Comparison of ENCODE assay signal across 13 mouse cellular contexts in genomic region chr7:122346251-122347242, GRCm38 (mm10). TPM values are rescaled to one million over a fixed set of nuclear protein-coding genes. Genes with fewer than 3 reads are reported as not detected.
DNase-seq lines count a peak whose midpoint lies in the region; ATAC-seq lines count a peak whose summit lies in the region.
"Had no signal": no experiment of that assay in that cellular context is flagged by ENCODE, and none has a peak within 500 bp of the region (broad histone marks: within the 10 kb centered on the region; RNA-seq: fewer than 3 reads in every experiment).

No protein-coding gene starts in this region.

- no peaks in the 10 kb centered on the region for H3K9me3 ChIP-seq in heart, embryonic 13.5 days
- no peaks in the 10 kb centered on the region for H3K9me3 ChIP-seq in forebrain, embryonic 16.5 days (ENCODE audit: control insufficient read depth, low read length)
- H3K9me3 ChIP-seq: limb, embryonic 15.5 days; midbrain, embryonic 10.5 days had no signal

- no peak overlapping the region for H3K9ac ChIP-seq in heart, embryonic 13.5 days
- no peak overlapping the region for H3K9ac ChIP-seq in forebrain, embryonic 16.5 days (replicated peaks; ENCODE audit: low read depth, low read length)
- H3K9ac ChIP-seq: limb, embryonic 15.5 days had no signal

- DNase-seq in heart, adult 8-10 months (ENCODE audit: low spot score), result no peak
- DNase-seq in left cerebral cortex, postnatal 4 days, result peak; percentile 27
- DNase-seq in left cerebral cortex, postnatal 25 days (ENCODE audit: low spot score in 2 of 2), result no peak
- peak; percentile 69 for DNase-seq in layer of hippocampus, adult 9-11 months
- DNase-seq: adrenal gland, postnatal 25 days; heart, adult 2 months; lung, postnatal 10 days had no signal

- peaks cover 13% of the 10 kb centered on the region for H3K4me1 ChIP-seq in heart, embryonic 13.5 days
- H3K4me1 ChIP-seq in forebrain, embryonic 16.5 days (replicated peaks; ENCODE audit: control insufficient read depth, insufficient read depth, low read length), result peaks cover 5% of the 10 kb centered on the region; the same call in 1 of the 2 replicates
- H3K4me1 ChIP-seq: limb, embryonic 15.5 days had no signal

- 50% methylated on average over 14 of the region's 14 CpGs for WGBS in heart, embryonic 13.5 days
- 68% methylated on average over 14 of the region's 14 CpGs for WGBS in forebrain, embryonic 16.5 days

- H3K27me3 ChIP-seq in heart, embryonic 13.5 days (replicated peaks), result no peaks in the 10 kb centered on the region
- H3K27me3 ChIP-seq in forebrain, embryonic 16.5 days (replicated peaks; ENCODE audit: control insufficient read depth, insufficient read depth, low read length), result no peaks in the 10 kb centered on the region
- H3K27me3 ChIP-seq: limb, embryonic 15.5 days had no signal

- ATAC-seq in heart, embryonic 13.5 days (ENCODE audit: extremely low read depth, insufficient number of reproducible peaks, low FRiP score, low TSS enrichment), result no peak
- ATAC-seq in forebrain, embryonic 16.5 days, result peak; percentile 16; the same call in 1 of the 2 replicates
- no peak for ATAC-seq in megakaryocyte progenitor cell, adult 5-6 weeks (replicated peaks; ENCODE audit: poor library complexity)

- H3K27ac ChIP-seq in heart, embryonic 13.5 days (replicated peaks), result peak overlapping the region; percentile 22; the same call in 1 of the 2 replicates
- peak overlapping the region; percentile 29; the same call in 1 of the 2 replicates for H3K27ac ChIP-seq in forebrain, embryonic 16.5 days (ENCODE audit: low read length)
- H3K27ac ChIP-seq: heart, adult 2 months; limb, embryonic 15.5 days; midbrain, embryonic 10.5 days had no signal

- H3K4me3 ChIP-seq in heart, embryonic 13.5 days, result no peak overlapping the region
- H3K4me3 ChIP-seq in forebrain, embryonic 16.5 days (replicated peaks; ENCODE audit: low read length), result no peak overlapping the region
- H3K4me3 ChIP-seq: heart, adult 2 months; limb, embryonic 15.5 days; midbrain, embryonic 10.5 days; myocyte had no signal

- no peaks in the 10 kb centered on the region for H3K36me3 ChIP-seq in heart, embryonic 13.5 days
- H3K36me3 ChIP-seq in forebrain, embryonic 16.5 days (ENCODE audit: control insufficient read depth, insufficient read depth), result no peaks in the 10 kb centered on the region
- H3K36me3 ChIP-seq: limb, embryonic 15.5 days; midbrain, embryonic 10.5 days had no signal

- H3K4me2 ChIP-seq in heart, embryonic 13.5 days, result no peak overlapping the region
- H3K4me2 ChIP-seq in forebrain, embryonic 16.5 days (ENCODE audit: low read length), result no peak overlapping the region
- H3K4me2 ChIP-seq: limb, embryonic 15.5 days had no signal

- intact Hi-C loops in left cerebral cortex, postnatal 4 days (cut with DNase I), result no loop called here
- intact Hi-C loops in left cerebral cortex, postnatal 25 days (cut with DNase I), result no loop called here

RNA-seq across cellular contexts. Expression of gene Prkcb, which starts 58.0 kb away (rescaled TPM):
- 5.8 and 6.2 TPM in 2 replicates for polyA plus RNA-seq in heart, embryonic 13.5 days (2015; fragmentation: Nextera tagmentation; extraction: Ambion mirVana)
- total RNA-seq in heart, adult 8-10 months (2022), result 1 to 10 TPM; 1.6 to 4.8 (median 2.1) TPM
- 100 to 1,000 TPM; 365 to 390 TPM for total RNA-seq in left cerebral cortex, postnatal 4 days (2021)
- 1,000 to 10,000 TPM; 1,042 to 1,074 TPM for total RNA-seq in left cerebral cortex, postnatal 25 days (2021)
- 50.2 and 60.9 TPM in 2 replicates for polyA plus RNA-seq in forebrain, embryonic 16.5 days (2015; fragmentation: Nextera tagmentation; extraction: Ambion mirVana)
- 34.1 and 39.9 TPM in 2 replicates for total RNA-seq in megakaryocyte progenitor cell, adult 5-6 weeks (2015)
- total RNA-seq in megakaryocyte progenitor cell, adult 5-6 weeks (2017), result 24.8 and 32.6 TPM in 2 replicates

Comparison
In these comparisons a context has a peak if more than half of its experiments do, and no peak if none do; other contexts are left out.
1. DNase-seq: peak in left cerebral cortex, postnatal 4 days (single experiment) and layer of hippocampus, adult 9-11 months (single experiment); none in heart, adult 8-10 months (single experiment) and left cerebral cortex, postnatal 25 days (0 of 2).
2. RNA of gene Prkcb, which starts 58.0 kb away (total RNA-seq): 1,042 to 1,074 TPM in left cerebral cortex, postnatal 25 days and 365 to 390 TPM in left cerebral cortex, postnatal 4 days; 24.8 to 39.9 TPM in megakaryocyte progenitor cell, adult 5-6 weeks and 1.6 to 4.8 TPM in heart, adult 8-10 months; every median in the first group is over 4 times any median in the second.